Mouse (Mus musculus) liver, embryonic 14.5 days (tissue): ENCODE results near the gene Ncoa7. TPM values are rescaled to one million over a fixed set of nuclear protein-coding genes. Genes with fewer than 3 reads are reported as not detected.

ENCODE experiments used
- ATAC-seq: fragments of 200-750 bp; cut with Nextera tagmentation; 2 replicates; pipeline ENCODE4 v1.8.0; 2017; ENCODE audit warnings: moderate number of reproducible peaks, mild to moderate bottlenecking, moderate library complexity; ENCODE audit not compliant: insufficient read depth
- DNase-seq, 3 experiments: peaks; one replicate each; pipeline ENCODE4 v3.0.0-alpha.2; 2012 to 2013; ENCODE audit warnings: low read depth in 3 of 3, low spot score in 3 of 3
- H3K27ac ChIP-seq: fragments of 300-500 bp; sonication (generic); 2 replicates; pipeline ENCODE4 v1.5.1; 2014; ENCODE audit warnings: moderate library complexity, mild to moderate bottlenecking, control low read depth, inconsistent platforms
- H3K27me3 ChIP-seq: fragments of 300-500 bp; sonication (generic); 2 replicates; pipeline ENCODE4 v1.6.1; 2014; ENCODE audit warnings: mild to moderate bottlenecking, low read length, moderate library complexity; ENCODE audit not compliant: control insufficient read depth, insufficient read depth
- H3K36me3 ChIP-seq: fragments of 300-500 bp; sonication (generic); replicated peaks from 2 replicates; pipeline ENCODE4 v1.6.1; 2014; ENCODE audit warnings: low read depth; ENCODE audit not compliant: control insufficient read depth, insufficient read depth
- H3K4me1 ChIP-seq, 2 experiments: fragments of 200-500 bp in 1 of 2; fragments of 300-500 bp in 1 of 2; sonication (generic) in 1 of 2; replicated peaks; 2 replicates each; pipeline ENCODE4 v1.6.1; 2012 to 2014; ENCODE audit warnings: antibody characterized with exemption in 1 of 2, inconsistent platforms in 1 of 2, low read length in 1 of 2; ENCODE audit not compliant: control insufficient read depth in 2 of 2, insufficient read depth in 2 of 2
- H3K4me2 ChIP-seq: fragments of 300-500 bp; sonication (generic); 2 replicates; pipeline ENCODE4 v1.6.1; 2014; ENCODE audit warnings: low read depth, mild to moderate bottlenecking, control low read depth, moderate library complexity
- H3K4me3 ChIP-seq, 2 experiments: fragments of 200-500 bp in 1 of 2; fragments of 300-500 bp in 1 of 2; sonication (generic) in 1 of 2; 2 replicates each; pipeline ENCODE4 v1.5.1; 2012 to 2014; ENCODE audit warnings: low read depth in 2 of 2, low read length in 2 of 2, mild to moderate bottlenecking in 2 of 2, control low read depth in 1 of 2, inconsistent platforms in 1 of 2, moderate library complexity in 1 of 2; ENCODE audit not compliant: insufficient read depth in 1 of 2
- H3K9ac ChIP-seq: fragments of 300-500 bp; sonication (generic); replicated peaks from 2 replicates; pipeline ENCODE4 v1.6.1; 2014; ENCODE audit warnings: mild to moderate bottlenecking, control low read depth, moderate library complexity
- H3K9me3 ChIP-seq: fragments of 300-500 bp; sonication (generic); 2 replicates; pipeline ENCODE4 v1.6.1; 2016; ENCODE audit warnings: low read length, mixed read lengths; ENCODE audit not compliant: control insufficient read depth
- CTCF ChIP-seq: IDR thresholded peaks from 2 replicates; pipeline ENCODE4 v1.5.1; 2016; ENCODE audit warnings: antibody characterized with exemption, low read depth, control low read depth
- EP300 ChIP-seq: IDR thresholded peaks from 2 replicates; pipeline ENCODE4 v1.6.1; 2016; ENCODE audit warnings: antibody characterized with exemption, low read depth
- WGBS: fragments of 180-500 bp; shearing (Covaris S2); extraction: QIAGEN DNeasy Blood & Tissue Kit; methylation state at CpG from one replicate; pipeline ENCODE4 v1.1.7; 2014; ENCODE audit not compliant: insufficient replicate concordance; 5-methylcytosine and 5-hydroxymethylcytosine counted together
- polyA plus RNA-seq, 2 experiments: library from polyadenylated mRNA; depleted of rRNA in 1 of 2; stranded (reverse) in 1 of 2; unstranded in 1 of 2; fragments of >200 nt; fragmentation: Nextera tagmentation in 1 of 2; extraction: Ambion mirVana in 1 of 2; gene quantifications; 2 replicates each; pipeline versions ENCODE4 v1.2.1 to v1.2.3; 2012 to 2014

Gene Ncoa7
- polyA plus RNA-seq, 2 experiments, result 7.7 to 10.6 TPM

DNA sequence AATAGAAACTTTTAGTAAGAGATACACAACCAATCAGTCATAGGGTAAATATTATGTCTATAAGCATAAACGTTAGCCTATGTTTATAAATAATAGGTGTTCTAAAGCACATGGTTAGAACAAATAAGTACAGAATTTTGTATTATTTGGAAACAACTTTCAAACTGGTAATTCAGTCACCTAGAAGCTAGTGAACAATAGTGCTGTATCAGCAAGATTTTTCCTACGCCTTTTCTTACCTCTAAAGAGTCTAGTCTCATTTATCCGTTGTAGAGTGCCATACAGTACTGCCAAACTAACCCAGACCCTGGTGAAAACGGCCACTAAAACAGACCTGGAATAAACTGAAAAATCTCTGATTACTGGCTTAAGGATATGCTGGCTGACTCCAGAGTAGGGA lies 190.1 kb downstream of the Ncoa7 start:
- Histone ChIP-seq H3K27ac (no peak overlapping the region), H3K36me3 (no peaks in the 10 kb centered on the region; the same call in 1 of the 2 replicates), H3K4me2 (no peak overlapping the region), H3K27me3 (no peaks in the 10 kb centered on the region), H3K4me1 (peaks cover 12 to 18% of the 10 kb centered on the region in 2 experiments), H3K4me3 (no peak overlapping the region), H3K9me3 (no peaks in the 10 kb centered on the region), H3K9ac (no peak overlapping the region)
- DNase-seq (no peak), ATAC-seq (no peak)
- no peak for TF ChIP-seq CTCF
- TF ChIP-seq EP300, result no peak
- 72% methylated on average over 4 of the region's 4 CpGs for WGBS

DNA sequence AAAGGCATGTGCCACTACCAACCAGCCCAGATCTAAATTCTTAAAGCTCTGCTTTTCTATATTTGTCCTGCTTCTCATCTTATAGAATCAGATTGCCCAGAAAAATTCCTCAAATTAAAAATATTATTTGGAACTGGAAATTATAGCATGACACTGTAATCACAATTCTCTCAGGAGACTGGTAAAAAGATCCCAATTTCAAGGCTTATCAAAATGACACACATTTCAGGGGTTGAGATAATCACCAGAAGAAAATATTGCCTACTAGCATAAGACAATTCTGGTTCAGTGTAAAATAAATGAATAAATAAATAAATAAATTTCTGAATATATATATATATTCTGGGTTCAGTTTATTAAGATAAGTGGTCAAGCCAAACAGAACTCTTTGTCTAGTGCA lies 193.5 kb downstream of the Ncoa7 start:
- H3K9me3 ChIP-seq, result no peaks in the 10 kb centered on the region
- ATAC-seq, result peak; percentile 47; the same call in 1 of the 2 replicates
- DNase-seq, result peak in 1 of 3 experiments; percentile 45
- H3K36me3 ChIP-seq, result no peaks in the 10 kb centered on the region; the same call in 1 of the 2 replicates
- no peak overlapping the region for H3K4me3 ChIP-seq
- H3K4me2 ChIP-seq, result peak overlapping the region; percentile 11; the same call in 1 of the 2 replicates
- TF ChIP-seq EP300, result peak; percentile 55
- TF ChIP-seq CTCF, result no peak
- H3K4me1 ChIP-seq, result peaks cover 7 to 10% of the 10 kb centered on the region in 2 experiments
- H3K9ac ChIP-seq, result no peak overlapping the region
- no peaks in the 10 kb centered on the region for H3K27me3 ChIP-seq
- H3K27ac ChIP-seq, result peak overlapping the region; percentile 42

DNA sequence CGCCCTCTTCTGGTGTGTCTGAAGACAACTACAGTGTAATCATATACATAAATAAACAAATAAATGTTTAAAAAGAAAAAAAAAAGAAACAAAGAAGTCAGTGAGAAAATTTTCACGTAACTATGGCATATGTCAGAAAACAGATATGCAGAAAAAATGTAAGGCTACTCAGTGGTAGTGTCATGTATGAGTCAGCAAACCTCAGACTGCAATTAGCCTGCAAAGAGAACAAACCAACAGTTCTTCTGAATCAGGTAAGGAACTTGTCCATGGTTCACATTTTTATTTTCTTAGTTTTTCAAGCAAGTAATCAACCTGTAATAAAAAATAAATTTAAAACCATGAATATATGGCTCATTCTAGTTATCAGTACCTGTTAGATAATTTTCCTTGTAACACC lies 195.0 kb downstream of the Ncoa7 start:
- no peak for DNase-seq

DNA sequence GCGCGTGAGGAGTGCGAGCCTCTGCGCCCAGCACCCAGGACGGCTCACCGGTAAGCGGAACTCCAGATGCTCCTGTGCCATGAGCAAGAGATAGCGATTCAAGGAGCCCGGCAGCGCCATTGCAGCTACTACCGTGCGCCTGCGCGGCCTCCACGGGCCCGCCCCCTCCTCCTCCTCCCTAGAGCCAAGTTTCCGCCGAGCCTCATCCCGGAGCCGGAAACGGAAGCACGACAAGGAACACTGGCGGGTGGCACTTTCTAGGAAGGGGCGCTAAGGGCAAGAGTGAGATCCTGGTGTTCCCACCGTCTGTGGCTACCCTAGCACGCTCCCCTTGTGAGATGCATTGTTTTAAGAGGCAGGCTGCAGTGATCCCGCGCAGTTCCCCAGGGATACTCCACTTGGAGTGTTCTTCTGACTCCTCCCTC lies 202.6 kb downstream of the Ncoa7 start, which contains the start of gene Trmt11:
Trmt11 (minus strand) TSS at position 208 of the 425 bp plus-strand sequence.
- under 1% methylated on average over 24 of the region's 28 CpGs for WGBS
- Histone ChIP-seq H3K4me1 (peaks cover 13 to 16% of the 10 kb centered on the region in 2 experiments), H3K27me3 (no peaks in the 10 kb centered on the region), H3K9ac (peak within 1 kb of the TSS; percentile 84), H3K4me2 (peak within 1 kb of the TSS; percentile 83), H3K9me3 (no peaks in the 10 kb centered on the region; the same call in 1 of the 2 replicates), H3K36me3 (peaks cover 10% of the 10 kb centered on the region; the same call in 1 of the 2 replicates), H3K4me3 (peak within 1 kb of the TSS; percentile 83 to 95), H3K27ac (peak within 1 kb of the TSS; percentile 62)
- ATAC-seq, result peak; percentile 91
- TF ChIP-seq EP300 (no peak), CTCF (0 out of 2 replicates have a peak, but pooled peaks have one; percentile 7)
- peak; percentile 77 to 80 (median 78) for DNase-seq

More for the DNA sequence above, 195.0 kb downstream of the Ncoa7 start:
- H3K36me3 ChIP-seq, result no peaks in the 10 kb centered on the region; the same call in 1 of the 2 replicates
- peaks cover 7 to 10% of the 10 kb centered on the region in 2 experiments for H3K4me1 ChIP-seq
- no peaks in the 10 kb centered on the region for H3K27me3 ChIP-seq
- 54% methylated on average over 2 of the region's 2 CpGs for WGBS
- ATAC-seq, result no peak
- H3K4me3 ChIP-seq, result no peak overlapping the region
- H3K27ac ChIP-seq, result no peak overlapping the region
- H3K9ac ChIP-seq, result no peak overlapping the region
- no peak for TF ChIP-seq CTCF
- no peak for TF ChIP-seq EP300
- no peaks in the 10 kb centered on the region for H3K9me3 ChIP-seq
- H3K4me2 ChIP-seq, result no peak overlapping the region

DNA sequence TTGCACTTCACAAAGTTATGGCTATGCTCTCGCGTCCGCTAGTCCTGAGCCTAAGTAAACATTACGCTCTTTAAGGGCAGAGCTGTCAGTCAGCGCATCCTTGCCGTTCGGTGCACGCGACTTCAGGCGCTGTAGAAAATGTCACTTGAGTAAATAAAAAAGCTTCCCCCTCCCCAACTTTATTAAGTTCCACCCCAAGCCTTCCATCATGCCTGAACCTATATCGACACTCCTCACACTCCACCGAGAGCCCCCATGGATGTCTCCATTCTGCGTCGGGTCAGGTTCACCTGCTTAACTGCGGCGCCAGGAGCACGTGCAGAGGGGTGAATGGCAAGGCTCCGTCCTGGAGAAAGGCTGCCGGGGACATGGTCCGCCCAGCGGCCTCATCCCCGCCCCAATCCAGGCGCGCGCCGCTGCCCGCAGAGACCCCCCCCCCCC lies 203.0 kb downstream of the Ncoa7 start:
- no peak for DNase-seq
- Histone ChIP-seq H3K36me3 (peaks cover 14% of the 10 kb centered on the region; the same call in 1 of the 2 replicates), H3K4me3 (peak overlapping the region; percentile 83 to 95), H3K27me3 (no peaks in the 10 kb centered on the region), H3K9ac (peak overlapping the region; percentile 84), H3K4me1 (peaks cover 13 to 16% of the 10 kb centered on the region in 2 experiments), H3K27ac (peak overlapping the region; percentile 48), H3K4me2 (peak overlapping the region; percentile 83), H3K9me3 (no peaks in the 10 kb centered on the region; the same call in 1 of the 2 replicates)
- TF ChIP-seq EP300, result no peak
- no peak for TF ChIP-seq CTCF
- WGBS, result under 1% methylated on average over 27 of the region's 27 CpGs
- ATAC-seq, result peak; percentile 80
